In genomic region chrX:104200736-104201591, GRCm38 (mm10) we compare ENCODE assay signal across 8 mouse cellular contexts. TPM values are rescaled to one million over a fixed set of nuclear protein-coding genes. Genes with fewer than 3 reads are reported as not detected.
DNase-seq lines count a peak whose midpoint lies in the region; ATAC-seq and TF ChIP-seq lines count a peak whose summit lies in the region.

Gene Nexmif, minus strand, starts transcription at chrX:104201185.

- no peaks in the 10 kb centered on the region for H3K4me1 ChIP-seq in embryonic facial prominence, embryonic 15.5 days
- no peaks in the 10 kb centered on the region for H3K4me1 ChIP-seq in liver, embryonic 14.5 days (replicated peaks; ENCODE audit: control insufficient read depth in 2 of 2, insufficient read depth in 2 of 2, low read length in 1 of 2)
- H3K4me1 ChIP-seq in neural tube, embryonic 15.5 days, result 0 out of 2 replicates have a peak, but pooled peaks cover 4% of the 10 kb centered on the region

- peak within 1 kb of the TSS; percentile 53 for H3K4me3 ChIP-seq in embryonic facial prominence, embryonic 15.5 days (replicated peaks)
- H3K4me3 ChIP-seq in liver, embryonic 14.5 days (ENCODE audit: insufficient read depth in 1 of 2, low read depth in 2 of 2, low read length in 2 of 2), result peak within 1 kb of the TSS; percentile 2 to 38; a peak in 2 of 4 replicates
- H3K4me3 ChIP-seq in neural tube, embryonic 15.5 days (replicated peaks), result peak within 1 kb of the TSS; percentile 59

- no peaks in the 10 kb centered on the region for H3K36me3 ChIP-seq in embryonic facial prominence, embryonic 15.5 days
- H3K36me3 ChIP-seq in liver, embryonic 14.5 days (replicated peaks; ENCODE audit: control insufficient read depth, insufficient read depth, low read depth), result no peaks in the 10 kb centered on the region
- no peaks in the 10 kb centered on the region for H3K36me3 ChIP-seq in neural tube, embryonic 15.5 days

- H3K4me2 ChIP-seq in embryonic facial prominence, embryonic 15.5 days (replicated peaks), result peak within 1 kb of the TSS; percentile 68
- H3K4me2 ChIP-seq in liver, embryonic 14.5 days (ENCODE audit: low read depth), result peak within 1 kb of the TSS; percentile 53
- peak within 1 kb of the TSS; percentile 60 for H3K4me2 ChIP-seq in neural tube, embryonic 15.5 days

- WGBS in embryonic facial prominence, embryonic 15.5 days, result 15% methylated on average over 55 of the region's 70 CpGs
- 21% methylated on average over 58 of the region's 70 CpGs for WGBS in liver, embryonic 14.5 days (ENCODE audit: insufficient replicate concordance)
- WGBS in neural tube, embryonic 15.5 days, result 30% methylated on average over 36 of the region's 70 CpGs

- H3K9me3 ChIP-seq in embryonic facial prominence, embryonic 15.5 days (replicated peaks), result no peaks in the 10 kb centered on the region
- H3K9me3 ChIP-seq in liver, embryonic 14.5 days (ENCODE audit: control insufficient read depth, low read length), result no peaks in the 10 kb centered on the region
- H3K9me3 ChIP-seq in neural tube, embryonic 15.5 days (replicated peaks), result no peaks in the 10 kb centered on the region

- no peak for TF ChIP-seq EP300 in liver, embryonic 14.5 days (IDR thresholded peaks at IDR 0.05; ENCODE audit: low read depth)

- H3K27me3 ChIP-seq in embryonic facial prominence, embryonic 15.5 days, result peaks cover 23% of the 10 kb centered on the region
- peaks cover 48% of the 10 kb centered on the region for H3K27me3 ChIP-seq in liver, embryonic 14.5 days (ENCODE audit: control insufficient read depth, insufficient read depth, low read length)
- 0 out of 2 replicates have a peak, but pooled peaks cover 5% of the 10 kb centered on the region for H3K27me3 ChIP-seq in neural tube, embryonic 15.5 days (replicated peaks)

- peak; percentile 68 for ATAC-seq in embryonic facial prominence, embryonic 15.5 days (ENCODE audit: insufficient number of reproducible peaks, low FRiP score, low TSS enrichment, low read depth)
- ATAC-seq in liver, embryonic 14.5 days (ENCODE audit: insufficient read depth), result no peak
- ATAC-seq in neural tube, embryonic 15.5 days (ENCODE audit: low FRiP score), result peak; percentile 88

- peak within 1 kb of the TSS; percentile 37 for H3K9ac ChIP-seq in embryonic facial prominence, embryonic 15.5 days
- no peak within 1 kb of the TSS for H3K9ac ChIP-seq in liver, embryonic 14.5 days (replicated peaks)
- peak within 1 kb of the TSS; percentile 57 for H3K9ac ChIP-seq in neural tube, embryonic 15.5 days (replicated peaks)

- DNase-seq in B cell, adult 2 months, result peak; percentile 10 to 31
- DNase-seq in adrenal gland, postnatal 4 days (ENCODE audit: low spot score in 2 of 2), result peak in 1 of 2 experiments; percentile 6
- DNase-seq in heart, postnatal 10 days, result peak; percentile 26 to 40
- DNase-seq in kidney, postnatal 4 days, result peak; percentile 54 to 69
- DNase-seq in liver, embryonic 14.5 days (ENCODE audit: low read depth in 3 of 3, low spot score in 3 of 3), result no peak
- peak; percentile 20 to 59 for DNase-seq in urinary bladder, postnatal 4 days (ENCODE audit: low spot score in 2 of 2)

- H3K27ac ChIP-seq in embryonic facial prominence, embryonic 15.5 days (replicated peaks), result peak within 1 kb of the TSS; percentile 69
- no peak within 1 kb of the TSS for H3K27ac ChIP-seq in liver, embryonic 14.5 days
- peak within 1 kb of the TSS; percentile 95 for H3K27ac ChIP-seq in neural tube, embryonic 15.5 days (replicated peaks)

- no peak for TF ChIP-seq CTCF in liver, embryonic 14.5 days (IDR thresholded peaks at IDR 0.05; ENCODE audit: low read depth)

- intact Hi-C loops in heart, postnatal 10 days (cut with DNase I), result no loop called here

RNA-seq across cellular contexts. Expression of gene Nexmif, which starts in this region (rescaled TPM):
- 10 to 100 TPM; 16.9 to 17.2 TPM for total RNA-seq in adrenal gland, postnatal 4 days (2021)
- polyA plus RNA-seq in embryonic facial prominence, embryonic 15.5 days (2015; fragmentation: Nextera tagmentation; extraction: Ambion mirVana), result 2.4 and 3.1 TPM in 2 replicates
- total RNA-seq in heart, postnatal 10 days (2021), result 1 to 10 TPM; 1.0 to 1.3 TPM
- polyA plus RNA-seq in liver, embryonic 14.5 days (2012; rRNA removed), result under 0.01 and 0.01 TPM in 2 replicates
- polyA plus RNA-seq in liver, embryonic 14.5 days (2014; fragmentation: Nextera tagmentation; extraction: Ambion mirVana), result not detected in 2 replicates
- 11.4 and 13.8 TPM in 2 replicates for polyA plus RNA-seq in neural tube, embryonic 15.5 days (2015; fragmentation: Nextera tagmentation; extraction: Ambion mirVana)

Comparison
In these comparisons a context has a peak if more than half of its experiments do, and no peak if none do; other contexts are left out.
1. RNA of gene Nexmif (total RNA-seq): 16.9 to 17.2 TPM in adrenal gland, postnatal 4 days; 1.0 to 1.3 TPM in heart, postnatal 10 days; every median in the first group is over 4 times any median in the second.
2. DNase-seq: peak in B cell, adult 2 months (2 of 2), heart, postnatal 10 days (2 of 2), kidney, postnatal 4 days (2 of 2) and urinary bladder, postnatal 4 days (2 of 2); none in liver, embryonic 14.5 days (0 of 3).
3. Peak in every context shown above with its lines, with median percentiles within 50 percentile points of each other: H3K4me2 ChIP-seq and H3K4me3 ChIP-seq.